Mouse (Mus musculus): Measurements from ENCODE around the gene Clybl. TPM values are rescaled to one million over a fixed set of nuclear protein-coding genes. Genes with fewer than 3 reads are reported as not detected.

The Clybl gene
- total RNA-seq (2021): 10 to 100 TPM; 62.1 to 68.5 TPM
- long read RNA-seq, experiment 1, transcript Clybl-201 (8 exons, 1,231 nt): major isoform, 167 of 242 reads
- long read RNA-seq, experiment 1, partial matches to known transcripts: 58 of 242 reads
- long read RNA-seq, experiment 1, other reads (novel, unspliced or antisense): 17 of 242 reads
- long read RNA-seq, experiment 2, transcript Clybl-201 (8 exons, 1,231 nt): major isoform, 164 of 244 reads
- long read RNA-seq, experiment 2, partial matches to known transcripts: 66 of 244 reads
- long read RNA-seq, experiment 2, other reads (novel, unspliced or antisense): 14 of 244 reads

DNA sequence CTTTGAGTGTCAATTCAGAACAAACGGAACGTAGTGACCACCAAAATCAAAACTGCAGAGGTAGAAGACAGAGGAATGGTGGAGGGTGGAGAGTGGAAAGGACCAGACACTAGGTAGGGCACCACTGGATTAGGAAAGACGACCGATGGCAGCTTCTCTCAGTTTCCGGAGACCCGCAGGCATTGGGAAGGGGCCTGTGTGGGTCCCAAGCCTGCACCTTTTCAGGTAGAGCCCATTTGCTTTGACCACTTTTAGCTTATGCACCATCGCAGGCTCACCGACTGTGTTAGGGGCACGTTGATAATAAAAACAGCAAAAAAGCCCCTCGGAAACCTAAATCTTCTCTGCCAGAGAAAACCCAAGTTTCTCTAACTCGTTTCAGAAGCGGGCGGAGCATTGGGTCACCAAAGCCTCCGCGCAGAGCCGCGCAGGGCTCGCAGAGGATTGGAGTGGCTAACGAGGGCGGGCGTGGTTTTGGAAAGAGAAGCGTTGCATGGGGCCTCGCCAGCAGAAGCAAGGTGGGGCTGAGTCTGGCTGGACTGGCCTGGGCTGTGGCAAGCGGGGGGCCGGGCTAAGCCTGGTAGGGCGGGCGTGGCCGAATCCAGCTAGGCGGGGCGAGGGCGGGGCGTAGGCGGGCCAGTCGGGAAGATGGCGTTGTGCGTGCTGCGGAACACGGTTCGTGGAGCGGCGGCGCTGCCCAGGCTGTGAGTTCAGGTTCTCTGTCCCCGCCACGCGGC, at the start of gene Clybl:
TSS of gene Clybl (plus strand) at position 627 of the 737 bp plus-strand sequence.
- intact Hi-C loops (cut with DNase I): no loop called here

DNA sequence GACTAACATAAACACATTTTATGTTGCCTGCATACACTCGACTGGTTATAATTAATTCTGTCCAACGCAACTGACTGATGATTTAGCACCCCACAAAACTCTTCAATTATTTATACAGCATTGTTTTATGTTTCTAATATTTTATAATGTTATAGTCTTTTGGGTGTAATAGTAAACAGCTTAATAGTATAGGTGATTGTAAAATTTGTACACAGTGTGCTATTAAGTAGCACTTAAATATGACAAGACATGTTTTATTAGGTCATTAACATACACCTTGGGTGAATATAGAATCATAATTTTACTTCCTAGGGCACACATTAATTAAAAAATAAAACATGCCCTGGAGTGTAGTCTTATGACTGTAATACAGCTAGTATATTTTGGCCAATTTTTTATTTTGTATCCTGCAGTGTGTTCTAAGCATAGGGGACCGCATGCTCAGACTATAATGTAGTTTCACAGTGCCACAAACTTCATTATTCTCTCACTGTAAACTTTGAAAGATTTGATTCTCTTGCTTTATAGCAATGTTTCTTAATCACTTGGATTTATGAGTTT, 45.1 kb upstream of the Clybl start:
- intact Hi-C loops (cut with DNase I): no loop called here
- DNase-seq: no peak

More for the DNA sequence above, at the start of gene Clybl:
- peak; percentile 96 to 97 for DNase-seq

DNA sequence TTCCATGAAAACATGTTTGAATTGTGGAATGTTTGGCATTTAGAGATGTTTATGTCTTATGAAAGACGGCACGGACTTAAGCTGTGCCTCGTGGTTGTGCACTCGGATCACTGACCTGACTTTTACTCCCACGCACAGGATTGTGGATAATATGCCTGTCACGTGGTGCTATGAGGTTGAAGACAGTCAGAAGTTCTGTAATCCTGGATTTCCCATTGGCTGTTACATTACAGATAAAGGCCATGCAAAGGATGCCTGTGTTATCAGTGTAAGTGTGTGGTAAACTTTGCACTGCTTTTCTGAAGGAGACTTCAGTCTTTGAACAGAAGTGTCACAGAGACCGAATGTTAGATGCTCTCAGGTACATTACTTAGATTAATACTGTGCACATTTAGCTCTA, 44.3 kb upstream of the Clybl start:
- no peak for DNase-seq
- intact Hi-C loops (cut with DNase I): no loop called here

DNA sequence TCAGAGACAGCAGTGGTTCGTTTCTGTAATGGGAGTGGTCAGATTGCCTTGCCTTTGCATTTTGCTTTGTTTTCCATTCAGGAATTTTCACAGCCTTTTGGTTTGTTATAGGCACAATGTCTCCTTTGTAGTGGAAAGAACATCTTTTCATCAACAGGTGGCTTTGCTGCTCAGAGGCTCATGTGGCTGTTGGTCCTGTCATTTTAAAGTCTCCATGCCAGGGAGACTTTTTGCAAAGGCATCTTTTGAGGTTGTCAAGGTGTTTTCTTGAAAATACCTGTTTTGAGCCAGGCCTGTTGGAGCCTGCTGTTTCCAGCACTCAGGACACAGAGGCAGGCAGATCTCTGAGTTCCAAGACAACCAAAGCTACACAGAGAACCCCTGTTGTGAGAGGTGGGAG, 41.4 kb upstream of the Clybl start:
- DNase-seq: no peak
- intact Hi-C loops (cut with DNase I): no loop called here

DNA sequence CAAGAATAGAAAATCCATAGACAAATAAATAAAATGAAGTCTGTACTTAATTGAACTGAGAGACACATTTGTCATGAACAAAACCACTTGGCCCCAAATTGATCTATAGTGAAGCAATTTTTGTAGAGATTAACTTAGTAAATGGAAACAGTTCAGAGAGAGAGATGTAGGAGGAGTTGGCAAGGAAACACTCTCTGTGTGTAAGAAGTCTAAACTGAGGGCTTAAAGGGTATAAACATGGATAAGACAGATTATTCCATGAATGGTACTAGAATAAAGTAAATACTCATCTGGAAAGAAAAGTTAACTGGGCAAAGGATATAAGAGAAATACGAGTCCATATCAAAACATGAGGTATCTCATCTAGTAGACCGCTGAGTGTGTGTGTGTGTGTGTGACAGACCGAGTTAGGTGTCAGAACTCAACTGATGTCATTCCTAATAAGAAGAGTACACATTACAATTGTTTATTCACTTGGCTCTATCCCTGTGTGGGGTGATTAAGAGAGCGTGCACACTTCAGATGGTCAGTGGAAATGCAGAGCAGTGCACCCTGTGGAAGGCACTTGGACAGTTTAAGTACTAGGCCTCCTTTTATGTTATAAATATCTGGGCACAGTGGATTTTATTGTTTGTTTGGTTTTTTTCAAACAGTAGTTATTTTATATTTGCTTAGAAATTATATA, 37.8 kb upstream of the Clybl start:
- DNase-seq: no peak
- intact Hi-C loops (cut with DNase I): no loop called here

DNA sequence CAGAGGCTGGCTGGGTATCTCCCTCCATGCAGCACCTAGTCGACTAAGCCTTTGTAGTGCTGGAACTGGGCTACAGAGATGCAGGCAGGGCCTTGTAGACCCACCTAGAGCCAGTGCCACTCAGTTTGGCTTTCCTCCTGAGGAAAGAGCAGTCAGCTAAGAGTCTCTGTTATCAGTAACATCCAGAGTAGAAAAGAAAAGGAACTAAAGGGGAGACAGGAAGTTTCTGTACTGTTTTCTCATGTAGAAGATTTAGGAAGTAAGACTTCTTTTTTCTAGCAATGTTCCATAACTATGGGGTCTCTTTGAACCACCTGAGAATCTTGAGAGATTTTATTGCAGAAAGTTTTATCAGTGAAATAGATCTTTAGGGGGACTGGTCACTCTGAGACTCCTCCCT, 36.1 kb upstream of the Clybl start:
- no peak for DNase-seq
- intact Hi-C loops (cut with DNase I): no loop called here

DNA sequence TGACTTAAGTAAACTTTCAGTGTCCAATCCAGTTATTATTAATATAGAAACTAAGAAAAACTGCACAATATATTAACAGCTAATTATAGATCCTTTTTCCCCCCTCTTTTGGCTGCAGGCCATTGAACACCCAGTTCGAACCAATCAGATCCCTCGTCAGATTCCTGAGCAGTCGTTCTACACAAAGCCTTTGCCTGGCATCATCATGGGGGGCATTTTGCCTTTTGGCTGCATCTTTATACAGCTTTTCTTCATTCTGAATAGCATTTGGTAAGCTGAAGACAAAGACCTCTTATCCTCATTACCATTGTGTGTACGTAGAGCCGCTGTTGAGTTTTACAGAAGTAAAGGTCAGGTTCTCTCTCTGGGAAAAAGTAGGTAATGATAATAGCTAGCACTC, 30.9 kb upstream of the Clybl start:
- intact Hi-C loops (cut with DNase I): no loop called here
- DNase-seq: no peak

DNA sequence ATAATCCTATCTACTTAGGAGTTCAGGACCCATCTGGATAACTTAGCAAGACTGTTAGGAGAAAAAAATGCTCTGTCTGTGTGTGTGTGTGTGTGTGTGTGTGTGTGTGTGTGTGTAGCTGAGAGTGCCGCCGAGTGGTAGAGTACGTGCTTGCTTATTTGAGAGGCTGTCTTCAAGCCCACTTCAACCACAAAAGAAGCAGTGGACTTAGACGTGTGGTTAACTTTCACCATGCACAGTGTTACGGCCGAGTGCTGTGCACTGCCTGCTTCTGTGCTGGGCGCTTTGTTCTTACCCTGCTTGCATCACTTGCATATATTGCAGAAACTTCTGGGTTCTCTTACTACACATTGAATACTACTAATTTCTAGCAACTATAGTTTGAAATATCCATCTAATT, 23.8 kb upstream of the Clybl start:
- no peak for DNase-seq
- intact Hi-C loops (cut with DNase I): no loop called here

DNA sequence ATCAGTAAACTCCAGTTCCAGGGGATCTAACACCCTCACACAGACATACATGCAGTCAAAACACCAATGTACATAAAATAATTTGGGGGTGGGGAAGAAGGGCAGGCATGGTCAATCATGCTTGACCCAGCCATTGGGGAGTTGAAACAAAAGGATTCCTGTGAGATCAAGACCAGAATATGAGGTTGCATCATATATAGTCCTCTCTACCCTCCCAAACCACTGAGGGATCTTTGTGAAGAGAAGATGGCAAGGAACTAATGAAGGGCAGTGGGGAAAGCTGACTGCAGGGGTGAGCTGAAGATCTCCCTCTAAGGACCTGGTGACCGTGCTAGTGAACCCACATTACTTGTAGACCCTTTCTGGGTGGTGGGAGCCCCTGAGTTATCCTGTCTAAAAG, 20.6 kb upstream of the Clybl start:
- intact Hi-C loops (cut with DNase I): no loop called here
- DNase-seq: no peak

DNA sequence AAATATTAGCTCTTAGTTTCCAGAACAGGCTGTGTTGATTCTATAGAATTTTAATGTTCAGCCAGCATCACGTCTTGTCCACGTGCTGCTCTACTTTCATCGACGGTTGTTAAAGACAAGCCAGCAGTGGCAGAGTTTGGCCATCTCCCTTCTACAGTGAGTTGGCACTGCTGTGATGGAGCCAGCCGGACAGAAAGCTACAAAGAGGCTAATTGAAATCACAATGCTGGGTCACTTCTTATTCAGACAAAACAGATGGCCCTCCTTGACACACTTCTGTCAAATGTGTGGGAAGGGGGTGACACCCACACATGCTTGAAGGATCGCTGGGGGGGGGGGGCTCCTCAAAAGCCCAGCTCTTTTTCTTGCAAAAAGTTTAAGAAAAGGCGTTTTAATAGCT, 12.6 kb upstream of the Clybl start:
- intact Hi-C loops (cut with DNase I): no loop called here
- no peak for DNase-seq

DNA sequence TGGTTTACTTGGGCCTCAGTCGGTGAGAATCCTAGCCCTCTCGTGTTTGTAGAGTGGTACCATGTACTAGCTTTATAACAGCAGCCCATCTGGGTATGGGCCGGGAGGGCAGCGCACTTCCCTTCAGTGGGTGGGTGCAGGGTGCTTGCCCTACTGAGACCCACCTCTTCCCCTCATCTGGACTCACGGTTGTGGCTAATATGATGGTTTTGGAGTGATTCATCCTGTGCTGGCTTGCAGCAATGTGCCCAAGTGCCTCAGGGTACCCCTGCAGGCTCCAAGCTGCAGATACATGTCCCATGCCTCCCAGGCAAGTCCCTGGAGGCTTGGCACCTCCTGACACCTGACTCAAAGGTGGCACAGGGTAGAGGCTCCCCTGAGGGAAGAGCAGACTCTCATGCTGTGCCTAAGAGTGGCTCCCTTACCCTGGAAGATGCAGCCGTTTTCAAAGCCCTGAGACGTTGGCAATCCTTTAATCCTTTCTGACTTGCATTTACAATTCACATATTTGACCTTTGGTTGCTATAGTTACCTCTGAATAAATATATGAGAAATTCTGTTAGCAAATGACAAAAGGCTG, 11.2 kb upstream of the Clybl start:
- no peak for DNase-seq
- intact Hi-C loops (cut with DNase I): no loop called here

DNA sequence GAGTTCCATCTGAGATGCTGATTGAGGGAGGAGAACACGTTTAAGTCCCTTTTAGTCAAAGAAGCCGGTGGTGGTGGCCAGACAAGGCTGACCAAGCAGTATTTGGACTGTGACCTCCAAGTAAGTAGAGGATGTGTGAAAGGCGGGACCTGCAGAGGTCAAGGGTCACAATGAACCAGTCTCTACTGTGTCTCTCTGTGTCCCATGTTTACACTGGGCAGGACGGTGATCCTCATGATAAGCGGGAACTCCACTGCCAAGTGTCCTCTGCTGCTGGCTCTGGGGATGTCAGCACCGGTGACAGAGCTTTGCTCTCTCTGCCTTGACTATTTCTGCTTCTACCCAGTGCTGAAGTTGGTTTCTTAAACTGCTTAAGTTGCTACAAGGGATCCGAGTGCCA, 10.5 kb upstream of the Clybl start:
- intact Hi-C loops (cut with DNase I): no loop called here
- DNase-seq: no peak

DNA sequence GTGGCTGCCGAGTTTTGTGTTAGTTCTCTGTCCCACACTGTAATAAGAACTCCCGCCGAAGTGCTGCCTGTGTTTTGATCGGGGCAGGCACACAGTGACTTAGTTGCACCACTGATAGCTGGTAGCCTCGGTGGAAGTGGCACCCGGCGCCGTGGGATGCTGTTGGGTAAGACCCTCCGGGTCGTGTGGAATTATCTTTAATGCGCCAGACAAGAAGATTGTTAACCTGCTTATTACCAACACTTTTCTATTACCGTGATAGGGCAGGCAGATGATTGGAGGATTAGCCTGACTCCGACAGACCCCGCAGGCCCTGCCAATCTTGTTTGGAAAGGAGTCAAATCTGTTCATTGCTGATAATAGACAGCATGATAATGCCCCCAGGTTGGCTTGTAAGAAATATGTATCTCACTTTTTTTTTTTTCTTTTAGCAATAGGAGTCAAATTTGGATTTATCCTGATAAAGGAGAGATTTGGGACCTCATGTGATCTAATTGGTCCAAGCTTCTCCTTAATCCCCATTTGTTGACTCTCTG, 5.2 kb upstream of the Clybl start:
- intact Hi-C loops (cut with DNase I): no loop called here
- no peak for DNase-seq

DNA sequence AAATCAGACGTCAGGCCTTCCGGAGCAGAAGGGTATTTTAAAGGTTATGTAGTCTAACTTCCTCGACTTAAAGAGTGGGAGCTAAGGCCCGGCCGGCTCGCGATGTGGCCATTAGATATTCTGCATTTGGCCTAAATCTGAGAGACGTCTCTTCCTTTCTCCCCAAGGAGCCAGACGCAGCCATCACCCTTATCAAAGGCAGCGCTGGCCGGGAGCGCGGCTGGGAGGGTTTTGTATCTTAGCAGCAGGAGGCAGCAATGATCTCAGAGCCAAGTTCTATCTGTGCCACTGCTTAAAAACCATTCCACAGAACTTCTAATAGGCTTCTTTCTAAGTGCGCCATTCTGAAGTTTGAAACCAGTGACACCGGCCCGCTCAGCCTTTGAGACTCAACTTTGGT, 2.2 kb upstream of the Clybl start:
- DNase-seq: no peak
- intact Hi-C loops (cut with DNase I): no loop called here

DNA sequence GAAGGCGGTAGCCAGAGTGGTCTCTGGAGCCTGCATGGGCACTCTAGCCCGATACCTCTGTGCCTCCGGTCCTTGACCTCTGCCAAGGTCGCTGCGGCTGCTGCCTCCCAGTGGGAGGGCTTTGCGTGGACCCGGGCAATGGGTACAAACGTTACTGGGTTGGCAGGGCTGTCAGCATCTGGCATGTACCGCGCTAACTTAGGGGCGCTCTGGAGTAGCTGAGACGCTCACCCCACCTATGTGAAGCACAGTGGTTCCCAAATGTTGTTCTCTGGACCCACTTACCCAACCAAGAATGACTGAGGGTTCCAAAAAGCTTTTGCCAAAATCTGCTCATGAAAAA, 282 bp downstream of the Clybl start:
- no peak for DNase-seq
- intact Hi-C loops (cut with DNase I): no loop called here

DNA sequence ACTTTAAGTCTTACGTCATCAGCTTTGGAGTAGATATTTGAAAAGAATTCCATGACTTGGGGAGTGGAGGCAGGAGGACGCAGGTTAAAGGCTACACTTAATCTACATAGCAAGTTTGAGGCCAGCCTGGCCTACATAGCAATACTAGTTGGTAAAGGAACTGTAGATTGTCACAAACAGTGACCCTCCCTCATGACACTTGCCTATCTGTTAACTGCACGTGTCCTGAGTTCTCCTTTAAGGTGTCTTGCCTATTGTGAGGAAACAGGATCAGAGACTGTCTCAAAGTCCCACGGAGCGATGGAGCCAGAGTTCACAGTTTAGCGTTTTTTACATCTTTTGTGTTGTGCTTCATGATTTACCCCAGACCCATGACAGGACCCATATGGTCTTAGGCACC, 716 bp downstream of the Clybl start:
- intact Hi-C loops (cut with DNase I): no loop called here
- no peak for DNase-seq

DNA sequence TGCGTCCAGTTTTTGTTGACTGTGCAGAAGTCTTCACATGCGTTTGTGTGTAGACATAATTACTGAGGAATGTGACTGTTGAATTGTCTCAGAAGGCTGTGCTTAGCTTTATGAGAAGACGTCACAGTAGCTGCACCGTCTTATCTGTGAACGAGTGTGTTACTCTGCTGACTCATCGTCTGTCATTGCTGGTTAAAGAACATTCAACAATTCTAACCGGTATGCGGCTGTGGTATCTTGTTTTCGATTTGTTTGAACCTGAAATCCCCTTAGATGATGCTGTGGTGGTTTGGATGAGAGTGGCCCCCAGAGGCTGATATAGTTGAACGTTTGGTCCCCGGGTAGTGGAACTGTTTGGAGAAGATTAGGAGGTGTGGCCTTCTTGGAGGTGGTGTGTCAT, 2.5 kb downstream of the Clybl start:
- intact Hi-C loops (cut with DNase I): no loop called here
- DNase-seq: no peak

DNA sequence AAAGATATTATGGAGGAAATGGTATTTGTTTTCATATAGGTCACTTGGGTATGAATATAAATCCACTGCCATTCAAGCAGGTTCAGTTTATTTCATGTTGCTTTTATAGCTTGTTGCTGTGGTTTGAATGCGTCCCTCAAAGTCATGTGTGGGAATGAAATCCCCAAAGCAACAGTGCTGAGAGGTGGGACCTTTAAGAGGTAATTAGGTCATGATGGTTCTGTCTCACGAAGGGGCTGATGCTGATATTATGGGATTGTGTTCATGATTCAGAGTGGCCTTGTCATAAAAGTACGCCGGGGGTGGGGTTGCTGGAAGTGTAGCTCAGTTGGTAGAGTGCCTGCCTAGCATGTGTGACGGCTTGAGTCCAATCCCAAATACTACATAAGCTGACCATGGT, 6.7 kb downstream of the Clybl start:
- no peak for DNase-seq
- intact Hi-C loops (cut with DNase I): no loop called here

DNA sequence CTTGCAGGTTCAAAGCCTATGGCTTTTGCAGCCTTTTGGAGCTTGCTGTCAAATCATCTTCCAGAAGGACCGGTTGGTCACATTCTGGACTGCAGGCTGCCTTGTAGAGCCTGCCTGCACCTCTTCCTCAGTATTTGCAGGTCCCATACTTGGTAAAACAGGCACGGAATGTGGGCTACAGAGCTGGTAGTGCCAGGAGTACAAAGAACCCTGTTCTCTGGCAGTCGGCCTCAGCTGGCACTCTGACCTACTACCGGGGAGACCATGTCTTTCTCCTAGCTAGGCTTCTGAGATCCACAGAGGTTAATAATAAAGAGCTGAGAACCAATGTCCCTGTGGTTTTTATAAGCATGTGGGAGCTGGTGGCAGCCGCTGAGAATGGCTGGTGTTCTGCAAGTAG, 8.4 kb downstream of the Clybl start:
- intact Hi-C loops (cut with DNase I): loop anchor here (10.0 kb wide), 2 partner anchors 695 to 1055 kb away; no protein-coding TSS in a partner anchor
- no peak for DNase-seq

DNA sequence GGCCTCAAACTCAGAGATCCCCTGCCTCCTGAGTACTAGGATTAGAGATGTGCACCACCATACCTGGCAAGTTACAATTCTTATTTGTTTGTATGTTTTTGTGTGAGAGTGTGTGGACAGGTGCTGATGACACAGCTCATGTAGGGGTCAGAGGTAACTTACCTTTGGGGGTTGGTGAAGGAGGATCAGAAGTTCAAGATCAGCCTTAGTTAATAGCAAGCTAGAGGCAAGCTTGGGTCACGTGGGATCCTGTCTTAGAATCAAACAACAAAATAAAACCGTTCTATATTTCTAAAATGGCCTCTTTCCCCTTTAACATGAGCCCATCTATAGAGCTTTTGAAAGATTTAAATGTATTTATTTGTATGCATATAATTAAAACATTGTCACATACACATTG, 9.0 kb downstream of the Clybl start:
- no peak for DNase-seq
- intact Hi-C loops (cut with DNase I): loop anchor here (10.0 kb wide), 2 partner anchors 694 to 1054 kb away; no protein-coding TSS in a partner anchor

All from gastrocnemius, postnatal 36 days (tissue).